Mouse (Mus musculus) ES-Bruce4 (cell line): Measurements from ENCODE around the gene Cidec. TPM values are rescaled to one million over a fixed set of nuclear protein-coding genes. Genes with fewer than 3 reads are reported as not detected.
A peak's percentile ranks its signal among the peaks of the same experiment; 100 is the strongest.

ENCODE experiments used
- H3K27ac ChIP-seq: 2 replicates; pipeline ENCODE4 v1.5.1; 2012; ENCODE audit warnings: low read length, inconsistent platforms; ENCODE audit not compliant: insufficient read depth
- H3K27me3 ChIP-seq: 2 replicates; pipeline ENCODE4 v1.6.1; 2012; ENCODE audit warnings: mild to moderate bottlenecking, low read length, inconsistent platforms; ENCODE audit not compliant: control insufficient read depth, poor library complexity, insufficient read depth, severe bottlenecking
- H3K36me3 ChIP-seq: 2 replicates; pipeline ENCODE4 v1.6.1; 2012; ENCODE audit warnings: inconsistent platforms, mild to moderate bottlenecking, low read length, moderate library complexity; ENCODE audit not compliant: control insufficient read depth, poor library complexity, insufficient read depth, severe bottlenecking
- H3K4me1 ChIP-seq: one replicate; pipeline ENCODE4 v1.8.1; 2011; ENCODE audit warnings: low read length; ENCODE audit not compliant: control insufficient read depth, insufficient read depth
- H3K4me3 ChIP-seq: 2 replicates; pipeline ENCODE4 v1.5.1; 2011; ENCODE audit warnings: low read depth, mild to moderate bottlenecking, low read length
- H3K9ac ChIP-seq: 2 replicates; pipeline ENCODE4 v1.6.1; 2012; ENCODE audit warnings: low read depth, mild to moderate bottlenecking, inconsistent platforms; ENCODE audit not compliant: poor library complexity, severe bottlenecking
- H3K9me3 ChIP-seq: replicated peaks from 2 replicates; pipeline ENCODE4 v1.6.1; 2012; ENCODE audit warnings: mild to moderate bottlenecking, low read length, inconsistent platforms; ENCODE audit not compliant: control insufficient read depth, poor library complexity, insufficient read depth, severe bottlenecking
- CTCF ChIP-seq: IDR thresholded peaks from one replicate; pipeline ENCODE4 v1.8.1; 2011; ENCODE audit warnings: low read depth, low read length
- EP300 ChIP-seq: IDR thresholded peaks from 2 replicates; pipeline ENCODE4 v1.6.1; 2011; ENCODE audit warnings: low read depth, low read length; ENCODE audit not compliant: insufficient read depth
- POLR2A ChIP-seq: IDR thresholded peaks from one replicate; pipeline ENCODE4 v1.8.1; 2011; ENCODE audit warnings: low read length; ENCODE audit not compliant: insufficient read depth
- polyA plus RNA-seq: library from polyadenylated mRNA; stranded (reverse); fragments of >200 nt; gene quantifications from 2 replicates; pipeline ENCODE4 v1.2.4, GENCODE M21; 2011; ENCODE audit warnings: low read depth; ENCODE audit not compliant: missing spikeins, insufficient read depth, insufficient read length

Cidec gene
- polyA plus RNA-seq, 1 experiment: not detected

- no peaks in the 10 kb centered on the region for H3K9me3 ChIP-seq
- TF ChIP-seq EP300 (0 out of 2 replicates have a peak, but pooled peaks have one; percentile 16), CTCF (no peak)
- H3K27me3 ChIP-seq: no peaks in the 10 kb centered on the region
- peak within 1 kb of the TSS; percentile 78 for H3K9ac ChIP-seq
- peak within 1 kb of the TSS; percentile 76 for H3K27ac ChIP-seq
- peaks cover 36% of the 10 kb centered on the region for H3K36me3 ChIP-seq
- H3K4me1 ChIP-seq: peaks cover 2% of the 10 kb centered on the region
- H3K4me3 ChIP-seq: peak within 1 kb of the TSS; percentile 97
Observed at GRCm38 (mm10) chr6:113377496-113378385, 57.8 kb downstream of the Cidec start, which contains the start of the genes Tada3 and Arpc4. TSS of gene Tada3 (minus strand) at chr6:113377883. TSS of gene Arpc4 (plus strand) at chr6:113378115.

- H3K4me1 ChIP-seq: peaks cover 2% of the 10 kb centered on the region
- peaks cover 36% of the 10 kb centered on the region for H3K36me3 ChIP-seq
- TF ChIP-seq POLR2A (peak; percentile 71), CTCF (no peak), EP300 (no peak)
- H3K4me3 ChIP-seq: peak overlapping the region; percentile 78
- H3K9me3 ChIP-seq: no peaks in the 10 kb centered on the region
- peak overlapping the region; percentile 44 for H3K27ac ChIP-seq
- H3K9ac ChIP-seq: peak overlapping the region; percentile 78
- H3K27me3 ChIP-seq: no peaks in the 10 kb centered on the region
Observed at GRCm38 (mm10) chr6:113377172-113377495, 58.4 kb downstream of the Cidec start.

Other genes starting within 250 kb of the Cidec start
- gene Lhfpl4, start 240.4 kb downstream of the Cidec start, polyA plus RNA-seq: 1.7 and 2.5 TPM in 2 replicates
- 58.8 and 62.4 TPM in 2 replicates for gene Mtmr14, start 197.9 kb downstream of the Cidec start, polyA plus RNA-seq
- 3.7 and 5.3 TPM in 2 replicates for gene Cpne9, start 153.5 kb downstream of the Cidec start, polyA plus RNA-seq
- 26.7 and 27.0 TPM in 2 replicates for gene Brpf1, start 128.6 kb downstream of the Cidec start, polyA plus RNA-seq
- 24.2 and 26.8 TPM in 2 replicates for gene Ogg1, start 108.8 kb downstream of the Cidec start, polyA plus RNA-seq
- 7.6 and 7.7 TPM in 2 replicates for gene Camk1, start 91.8 kb downstream of the Cidec start, polyA plus RNA-seq
- gene Tada3, start 57.9 kb downstream of the Cidec start, polyA plus RNA-seq: 41.0 and 41.4 TPM in 2 replicates
- gene Arpc4, start 57.6 kb downstream of the Cidec start, polyA plus RNA-seq: 120 and 130 TPM in 2 replicates
- gene Ttll3, start 46.5 kb downstream of the Cidec start, polyA plus RNA-seq: 2.9 and 3.8 TPM in 2 replicates
- 13.8 and 32.6 TPM in 2 replicates for gene Rpusd3, start 16.4 kb downstream of the Cidec start, polyA plus RNA-seq
- 30.0 and 34.3 TPM in 2 replicates for gene Jagn1, start 6.8 kb upstream of the Cidec start, polyA plus RNA-seq
- 3.1 and 4.9 TPM in 2 replicates for gene Il17re, start 22.7 kb upstream of the Cidec start, polyA plus RNA-seq
- gene Il17rc, start 35.7 kb upstream of the Cidec start, polyA plus RNA-seq: 3.3 TPM in 2 replicates
- gene Creld1, start 47.5 kb upstream of the Cidec start, polyA plus RNA-seq: 23.2 and 30.7 TPM in 2 replicates
- 0.51 TPM in 1 of 2 replicates, not detected in the other for gene Prrt3, start 66.2 kb upstream of the Cidec start, polyA plus RNA-seq
- gene Emc3, start 95.9 kb upstream of the Cidec start, polyA plus RNA-seq: 28.4 and 33.5 TPM in 2 replicates
- 76.2 and 85.4 TPM in 2 replicates for gene Fancd2, start 95.9 kb upstream of the Cidec start, polyA plus RNA-seq
- not detected in 2 replicates for gene Fancd2os, start 165.0 kb upstream of the Cidec start, polyA plus RNA-seq
- 96.3 and 105 TPM in 2 replicates for gene Brk1, start 169.0 kb upstream of the Cidec start, polyA plus RNA-seq
- gene Vhl, start 188.2 kb upstream of the Cidec start, polyA plus RNA-seq: 12.9 and 22.0 TPM in 2 replicates
- 6.6 and 10.1 TPM in 2 replicates for gene Irak2, start 202.7 kb upstream of the Cidec start, polyA plus RNA-seq